Mouse (Mus musculus) cortical plate, adult 2 months (tissue): ENCODE measurements around the gene Chaf1a.

ENCODE experiments used
- CTCF ChIP-seq: fragments of 200-500 bp; IDR thresholded peaks from 2 replicates; pipeline ENCODE4 v1.5.1; 2011; ENCODE audit warnings: mild to moderate bottlenecking, control low read depth, low read length; ENCODE audit not compliant: insufficient read depth; ENCODE audit errors: extremely low read depth
- POLR2A ChIP-seq: fragments of 200-500 bp; IDR thresholded peaks from 2 replicates; pipeline ENCODE4 v1.6.1; 2011; ENCODE audit warnings: mild to moderate bottlenecking, low read length, control low read depth; ENCODE audit not compliant: insufficient read depth; ENCODE audit errors: extremely low read depth

DNA sequence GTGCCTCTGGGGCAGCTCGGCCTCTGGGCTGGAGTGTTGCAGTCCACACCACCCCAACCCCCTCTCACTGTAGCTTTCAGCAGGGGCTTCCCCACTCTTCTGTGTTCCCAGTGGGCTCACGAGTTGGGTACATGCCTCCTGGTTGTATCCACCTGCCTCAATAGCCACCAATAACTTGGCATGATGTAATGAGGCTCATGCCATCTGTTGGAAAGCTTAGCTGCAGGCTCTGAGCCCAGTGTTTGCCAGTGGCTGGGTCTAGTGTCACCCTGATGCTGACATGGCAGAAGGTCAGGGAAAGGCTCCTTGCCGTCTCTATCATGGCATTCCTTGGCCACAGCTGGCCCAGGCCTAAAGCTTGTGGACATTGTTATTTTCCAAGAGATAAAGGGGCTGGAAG is 60.6 kb downstream of the Chaf1a start:
- TF ChIP-seq CTCF (no peak), POLR2A (no peak)
